Mouse (Mus musculus) embryonic fibroblast, embryonic 13.5 days (primary cell): Measurements from ENCODE around the gene Ankrd60.

Experiments
- CTCF ChIP-seq: IDR thresholded peaks from 2 replicates; pipeline ENCODE4 v1.5.1; 2011; ENCODE audit warnings: mild to moderate bottlenecking, control low read depth, low read length, moderate library complexity, borderline replicate concordance; ENCODE audit not compliant: insufficient read depth
- POLR2A ChIP-seq: IDR thresholded peaks from 2 replicates; pipeline ENCODE4 v1.6.1; 2011; ENCODE audit warnings: low read depth, mild to moderate bottlenecking, control low read depth, low read length, moderate library complexity

DNA sequence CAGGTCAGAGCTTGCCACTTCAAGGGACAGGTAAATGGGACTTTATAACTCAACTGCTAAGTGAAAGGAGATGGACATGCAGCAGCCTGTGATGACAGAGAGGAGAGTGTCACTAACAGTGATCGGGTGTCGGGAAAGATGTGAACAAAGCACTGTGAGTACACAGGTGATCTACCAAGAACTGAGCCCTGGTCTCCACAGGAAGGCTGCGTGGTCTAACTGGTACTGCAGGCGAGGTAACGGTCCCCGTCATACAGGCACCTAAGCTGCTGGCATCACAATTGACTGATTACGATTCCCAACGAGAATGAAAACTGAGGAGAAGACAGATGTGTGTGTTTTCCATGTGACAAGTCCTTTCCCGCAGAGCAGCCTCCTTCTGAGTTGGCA lies 28.2 kb upstream of the Ankrd60 start:
- TF ChIP-seq CTCF (no peak), POLR2A (no peak)
